Mouse (Mus musculus): Measurements from ENCODE around the gene Vps13c. TPM values are rescaled to one million over a fixed set of nuclear protein-coding genes. Genes with fewer than 3 reads are reported as not detected.
A peak's percentile ranks its signal among the peaks of the same experiment; 100 is the strongest.

The Vps13c gene
- total RNA-seq, 2 experiments from 2014 or later, result 26.1 to 32.9 TPM

GRCm38 (mm10) chr9:68016255-68016954 is 176.2 kb downstream of the Vps13c start:
- Histone ChIP-seq H3K27ac (no peak overlapping the region), H3K4me3 (no peak overlapping the region)
- peak; percentile 70 for TF ChIP-seq CTCF (IDR thresholded peaks at IDR 0.05)
- peak; percentile 53 for DNase-seq
- intact Hi-C loops (cut with DNase I), result loop anchor here (5.0 to 10.0 kb wide), 2 partner anchors 236 to 638 kb away; partner anchors contain the start of gene Rora

GRCm38 (mm10) chr9:68020776-68021365 is 180.7 kb downstream of the Vps13c start:
- intact Hi-C loops (cut with DNase I), result no loop called here
- no peak for TF ChIP-seq CTCF (IDR thresholded peaks at IDR 0.05)
- no peak overlapping the region; the same call in 1 of the 2 replicates for H3K27ac ChIP-seq
- DNase-seq, result peak; percentile 64
- no peak overlapping the region for H3K4me3 ChIP-seq

- peak; percentile 36 for DNase-seq
- intact Hi-C loops (cut with DNase I), result no loop called here
- TF ChIP-seq CTCF (IDR thresholded peaks at IDR 0.05), result no peak
- Histone ChIP-seq H3K4me3 (no peak overlapping the region), H3K27ac (no peak overlapping the region)
Observed at GRCm38 (mm10) chr9:68022311-68023043, 182.3 kb downstream of the Vps13c start.

GRCm38 (mm10) chr9:68028631-68029030 is 188.4 kb downstream of the Vps13c start:
- intact Hi-C loops (cut with DNase I), result no loop called here
- H3K4me3 ChIP-seq, result no peak overlapping the region
- no peak for TF ChIP-seq CTCF (IDR thresholded peaks at IDR 0.05)
- DNase-seq, result no peak
- no peak overlapping the region for H3K27ac ChIP-seq

GRCm38 (mm10) chr9:68033771-68034170 is 193.6 kb downstream of the Vps13c start:
- H3K27ac ChIP-seq, result no peak overlapping the region
- H3K4me3 ChIP-seq, result no peak overlapping the region
- intact Hi-C loops (cut with DNase I), result no loop called here
- no peak for DNase-seq
- TF ChIP-seq CTCF (IDR thresholded peaks at IDR 0.05), result no peak

Other genes starting within 250 kb of the Vps13c start
- not detected for gene C2cd4b, start 81.0 kb upstream of the Vps13c start, total RNA-seq (2021)
- not detected for gene C2cd4a, start 8.1 kb upstream of the Vps13c start, total RNA-seq (2021)

Data from gastrocnemius, adult 2 months (tissue).